Comparison of ENCODE assay signal across 1 mouse cellular context in the genomic region with DNA sequence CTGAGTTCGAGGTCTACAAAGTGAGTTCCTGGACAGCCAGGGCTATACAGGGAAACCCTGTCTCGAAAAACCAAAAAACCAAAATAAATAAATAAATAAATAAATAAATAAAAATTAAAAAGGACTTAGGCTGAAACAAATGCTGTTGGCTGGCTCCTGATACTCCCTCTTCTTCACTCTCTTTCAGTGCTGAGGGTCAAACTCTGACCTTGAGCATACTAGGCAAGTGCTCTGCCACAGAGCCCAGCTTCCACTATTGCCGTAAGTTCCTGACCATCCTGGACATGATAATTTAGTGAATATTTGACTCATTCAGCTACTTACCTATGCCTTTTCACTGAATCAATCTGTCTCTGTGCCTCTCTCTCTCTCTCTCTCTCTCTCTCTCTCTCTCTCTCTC.
TF ChIP-seq lines count a peak whose summit lies in the region.

No protein-coding gene starts in this region.

TF ChIP-seq in myocyte, 11 proteins besides CTCF, POLR2A, EP300 and RAD21:
- TF ChIP-seq MYOG (IDR thresholded peaks at IDR 0.05; ENCODE audit: control insufficient read depth in 1 of 3, insufficient read depth in 1 of 3, insufficient read length in 2 of 3, low read depth in 2 of 3) (no peak), REST (IDR thresholded peaks at IDR 0.05; ENCODE audit: insufficient read depth, insufficient read length) (no peak), TCF12 (IDR thresholded peaks at IDR 0.05; ENCODE audit: insufficient read depth, poor library complexity, severe bottlenecking) (no peak), POLR2AphosphoS2 (IDR thresholded peaks at IDR 0.05; ENCODE audit: insufficient read length, low read depth) (no peak), TCF3 (IDR thresholded peaks at IDR 0.05; ENCODE audit: insufficient read length, low read depth) (no peak), MYOD1 (IDR thresholded peaks at IDR 0.05; ENCODE audit: control insufficient read depth in 1 of 3, insufficient read length in 2 of 3, low read depth in 2 of 3) (no peak), USF1 (IDR thresholded peaks at IDR 0.05; ENCODE audit: low read depth) (no peak), E2F4 (IDR thresholded peaks at IDR 0.05; ENCODE audit: insufficient read depth) (no peak), CEBPB (IDR thresholded peaks at IDR 0.05; ENCODE audit: insufficient read depth, poor library complexity, severe bottlenecking) (no peak)
